Mouse (Mus musculus): Measurements from ENCODE around the gene Ccs.

- TF ChIP-seq CTCF (IDR thresholded peaks at IDR 0.05; ENCODE audit: low read depth) (no peak), EP300 (IDR thresholded peaks at IDR 0.05; ENCODE audit: low read depth) (no peak)
Observed at GRCm38 (mm10) chr19:4817182-4817835, 21.8 kb downstream of the Ccs start.

Data from liver, postnatal 0 days (tissue).